Mouse (Mus musculus): ENCODE measurements at regions not wholly inside any gene's neighbourhood (a gene's known extent, or its start where the extent isn't known, plus 50 kb on each side); places are given as distances from the start of the nearest gene placed in this dataset.
"Not testable (repeated sequence)": the region's sequence is repeated elsewhere in the genome, so short reads cannot be mapped to it uniquely, and the experiment has no call there.

- no peaks in the 10 kb centered on the region for H3K9me3 ChIP-seq (replicated peaks)
- ATAC-seq (ENCODE audit: low read depth): no peak
- no peak overlapping the region for H3K9ac ChIP-seq
- H3K27me3 ChIP-seq: no peaks in the 10 kb centered on the region
- H3K27ac ChIP-seq: no peak overlapping the region
- H3K4me3 ChIP-seq (replicated peaks): no peak overlapping the region
- 54% methylated on average over 2 of the region's 2 CpGs for WGBS (ENCODE audit: insufficient replicate concordance)
- DNase-seq: no peak
- H3K36me3 ChIP-seq: no peaks in the 10 kb centered on the region
- no peaks in the 10 kb centered on the region for H3K4me1 ChIP-seq (replicated peaks)
- H3K4me2 ChIP-seq: no peak overlapping the region
Measured at GRCm38 (mm10) chr16:12811088-12811487, 298.4 kb upstream of the Ercc4 start.

- WGBS (ENCODE audit: insufficient replicate concordance): 60% methylated on average over 6 of the region's 6 CpGs
- Histone ChIP-seq H3K27me3 (no peaks in the 10 kb centered on the region), H3K4me1 (replicated peaks) (no peaks in the 10 kb centered on the region), H3K36me3 (no peaks in the 10 kb centered on the region), H3K4me3 (replicated peaks) (no peak overlapping the region), H3K9me3 (replicated peaks) (no peaks in the 10 kb centered on the region), H3K4me2 (no peak overlapping the region), H3K9ac (no peak overlapping the region), H3K27ac (no peak overlapping the region)
- DNase-seq (no peak), ATAC-seq (ENCODE audit: low read depth) (no peak)
Measured at GRCm38 (mm10) chr16:12824646-12825045, 284.8 kb upstream of the Ercc4 start.

GRCm38 (mm10) chr16:12826222-12826621 lies 283.3 kb upstream of the Ercc4 start:
- no peaks in the 10 kb centered on the region for H3K9me3 ChIP-seq (replicated peaks)
- WGBS (ENCODE audit: insufficient replicate concordance): 27% methylated on average over 8 of the region's 8 CpGs
- ATAC-seq (ENCODE audit: low read depth): no peak

DNA sequence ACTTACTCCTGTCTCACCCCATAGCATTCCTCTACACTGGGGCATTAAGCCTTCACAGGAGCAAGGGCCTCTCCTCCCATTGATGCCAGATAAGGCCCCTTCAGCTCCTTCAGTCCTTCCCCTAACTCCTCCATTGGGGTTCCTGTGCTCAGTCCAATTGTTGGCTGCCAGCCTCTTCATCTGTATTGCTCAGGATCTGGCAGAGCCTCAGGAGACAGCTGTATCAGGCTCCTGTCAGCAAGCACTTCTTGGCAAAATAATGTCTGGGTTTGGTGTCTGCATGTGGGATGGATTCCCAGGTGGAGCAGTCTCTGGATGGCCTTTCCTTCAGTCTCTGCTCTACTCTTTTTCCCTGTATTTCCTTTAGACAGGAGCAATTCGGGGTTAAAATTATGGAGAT lies 278.2 kb upstream of the Ercc4 start:
- not testable (repeated sequence) for H3K9ac ChIP-seq; H3K9me3 ChIP-seq (replicated peaks); H3K36me3 ChIP-seq; H3K4me3 ChIP-seq (replicated peaks); H3K27ac ChIP-seq; ATAC-seq (ENCODE audit: low read depth); H3K4me2 ChIP-seq; DNase-seq; H3K27me3 ChIP-seq; H3K4me1 ChIP-seq (replicated peaks)
- 19% methylated on average over 1 of the region's 1 CpGs for WGBS (ENCODE audit: insufficient replicate concordance)

More at GRCm38 (mm10) chr16:12826222-12826621, 283.3 kb upstream of the Ercc4 start:
- Histone ChIP-seq H3K4me2 (no peak overlapping the region), H3K4me1 (replicated peaks) (no peaks in the 10 kb centered on the region), H3K4me3 (replicated peaks) (no peak overlapping the region), H3K9ac (no peak overlapping the region), H3K36me3 (no peaks in the 10 kb centered on the region), H3K27ac (no peak overlapping the region), H3K27me3 (no peaks in the 10 kb centered on the region)
- DNase-seq: no peak

DNA sequence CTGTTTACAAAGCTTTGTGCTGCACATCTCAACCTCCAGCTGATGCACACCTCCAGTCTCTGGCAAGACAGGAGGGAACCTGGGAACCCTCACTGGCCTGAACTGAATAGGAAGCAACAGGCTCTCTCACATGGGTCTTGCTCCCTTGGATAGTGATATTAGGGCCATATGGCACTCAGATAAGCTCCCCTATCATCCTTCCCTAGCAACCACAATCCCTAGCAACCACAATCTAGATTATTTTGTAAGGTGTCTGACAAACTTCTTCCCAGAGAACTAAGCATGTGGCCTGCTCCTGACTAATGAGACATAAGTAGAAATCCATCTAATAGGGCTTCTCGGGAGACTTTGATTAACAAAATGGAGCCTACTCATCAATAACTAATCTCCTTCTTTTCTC lies 253.1 kb upstream of the Ercc4 start:
- Histone ChIP-seq H3K9me3 (replicated peaks) (no peaks in the 10 kb centered on the region), H3K4me2 (no peak overlapping the region), H3K4me3 (replicated peaks) (no peak overlapping the region), H3K4me1 (replicated peaks) (no peaks in the 10 kb centered on the region), H3K27me3 (no peaks in the 10 kb centered on the region), H3K27ac (no peak overlapping the region), H3K9ac (no peak overlapping the region), H3K36me3 (no peaks in the 10 kb centered on the region)
- 63% methylated on average over 1 of the region's 1 CpGs for WGBS (ENCODE audit: insufficient replicate concordance)
- DNase-seq (no peak), ATAC-seq (ENCODE audit: low read depth) (no peak)

DNA sequence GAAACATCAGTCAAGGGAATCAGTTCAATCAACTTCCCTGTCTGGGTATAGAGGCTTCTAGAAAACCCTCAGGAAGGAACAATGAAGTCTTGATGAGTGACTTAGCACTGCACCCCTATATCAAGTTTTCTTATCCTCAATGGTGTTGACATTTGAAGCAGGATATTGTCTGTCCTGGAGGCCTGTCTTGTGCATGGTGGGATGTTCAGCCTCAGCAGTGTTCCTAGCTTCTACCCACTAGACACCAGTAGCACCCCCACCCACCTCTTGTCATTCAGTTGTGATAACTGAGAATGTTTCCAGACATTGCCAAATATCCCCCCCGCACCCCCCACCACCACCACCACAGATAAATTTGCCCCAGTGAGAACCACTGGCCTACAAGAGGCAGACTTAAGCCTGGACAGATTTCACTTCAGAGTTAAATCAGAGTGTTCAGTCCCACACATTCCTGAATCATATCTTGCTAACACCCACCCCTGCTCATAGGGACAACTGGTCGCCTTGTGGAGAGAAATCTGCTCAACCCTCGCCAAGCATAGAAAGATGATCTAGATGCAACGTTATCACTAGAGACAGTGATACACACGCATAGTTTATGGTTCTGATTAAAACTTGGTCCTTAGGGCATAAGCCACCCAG lies 249.6 kb upstream of the Ercc4 start:
- ATAC-seq (ENCODE audit: low read depth) (no peak), DNase-seq (no peak)
- Histone ChIP-seq H3K4me1 (replicated peaks) (no peaks in the 10 kb centered on the region), H3K27ac (no peak overlapping the region), H3K27me3 (no peaks in the 10 kb centered on the region), H3K9ac (no peak overlapping the region), H3K36me3 (no peaks in the 10 kb centered on the region), H3K9me3 (replicated peaks) (no peaks in the 10 kb centered on the region), H3K4me2 (no peak overlapping the region), H3K4me3 (replicated peaks) (no peak overlapping the region)
- WGBS (ENCODE audit: insufficient replicate concordance): 53% methylated on average over 5 of the region's 5 CpGs

DNA sequence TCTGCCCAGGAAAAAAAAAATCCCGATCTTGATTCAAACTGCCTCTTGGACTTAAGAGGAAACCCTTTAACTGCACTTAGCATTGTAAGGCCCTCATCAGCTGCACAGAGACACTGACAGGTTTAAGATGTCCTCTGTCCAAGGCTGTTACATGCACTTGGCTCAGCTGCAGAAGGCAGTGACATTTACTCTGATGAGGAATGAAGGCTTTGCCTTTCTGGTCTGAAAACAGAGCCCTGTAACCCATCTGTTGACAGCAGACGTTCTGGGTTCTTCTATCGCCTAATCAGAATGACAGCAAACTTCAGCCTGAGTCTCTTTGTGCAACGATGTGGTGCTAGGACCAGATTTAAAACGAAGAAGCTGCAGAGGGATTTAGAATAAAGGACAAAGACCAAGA lies 246.9 kb upstream of the Ercc4 start:
- 67% methylated on average over 5 of the region's 5 CpGs for WGBS (ENCODE audit: insufficient replicate concordance)
- Histone ChIP-seq H3K9ac (no peak overlapping the region), H3K27ac (no peak overlapping the region), H3K36me3 (no peaks in the 10 kb centered on the region), H3K27me3 (no peaks in the 10 kb centered on the region), H3K4me2 (no peak overlapping the region), H3K9me3 (replicated peaks) (no peaks in the 10 kb centered on the region), H3K4me1 (replicated peaks) (no peaks in the 10 kb centered on the region), H3K4me3 (replicated peaks) (no peak overlapping the region)
- no peak for DNase-seq
- ATAC-seq (ENCODE audit: low read depth): no peak

- not testable (repeated sequence) for DNase-seq; H3K4me3 ChIP-seq (replicated peaks); H3K27ac ChIP-seq; H3K36me3 ChIP-seq; H3K4me2 ChIP-seq; ATAC-seq (ENCODE audit: low read depth); H3K9me3 ChIP-seq (replicated peaks); H3K4me1 ChIP-seq (replicated peaks); H3K9ac ChIP-seq; H3K27me3 ChIP-seq
- WGBS (ENCODE audit: insufficient replicate concordance): 47% methylated on average over 5 of the region's 5 CpGs
Measured at GRCm38 (mm10) chr16:12878326-12878725, 231.2 kb upstream of the Ercc4 start.

DNA sequence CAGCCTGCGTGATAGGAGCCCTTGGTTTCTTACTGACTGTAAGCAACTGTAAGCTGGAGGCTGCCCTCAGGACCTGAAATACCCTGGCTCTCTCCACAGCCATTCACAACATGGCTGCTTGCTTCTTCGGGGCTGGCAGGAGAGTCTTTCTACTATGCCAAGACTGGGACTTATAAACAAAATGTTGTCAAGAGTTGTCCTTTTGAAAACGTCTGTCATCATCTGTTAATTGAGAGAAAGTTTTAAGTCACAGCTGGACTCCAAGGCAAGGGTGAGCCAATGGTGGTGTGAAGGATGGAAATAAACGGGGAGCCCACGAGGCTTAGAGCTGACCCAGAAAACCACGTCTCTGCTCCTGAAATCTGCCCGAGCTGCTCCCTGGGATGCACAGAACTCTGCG lies 229.5 kb upstream of the Ercc4 start:
- no peak overlapping the region for H3K9ac ChIP-seq
- no peaks in the 10 kb centered on the region for H3K27me3 ChIP-seq
- ATAC-seq (ENCODE audit: low read depth) (no peak), DNase-seq (no peak)
- 65% methylated on average over 8 of the region's 8 CpGs for WGBS (ENCODE audit: insufficient replicate concordance)
- H3K4me2 ChIP-seq: no peak overlapping the region
- H3K27ac ChIP-seq: no peak overlapping the region
- no peaks in the 10 kb centered on the region for H3K4me1 ChIP-seq (replicated peaks)
- no peaks in the 10 kb centered on the region for H3K9me3 ChIP-seq (replicated peaks)
- no peak overlapping the region for H3K4me3 ChIP-seq (replicated peaks)
- H3K36me3 ChIP-seq: no peaks in the 10 kb centered on the region

- DNase-seq (no peak), ATAC-seq (ENCODE audit: low read depth) (no peak)
- H3K27me3 ChIP-seq: no peaks in the 10 kb centered on the region
- no peak overlapping the region for H3K9ac ChIP-seq
- 68% methylated on average over 7 of the region's 7 CpGs for WGBS (ENCODE audit: insufficient replicate concordance)
- no peak overlapping the region for H3K27ac ChIP-seq
- H3K4me3 ChIP-seq (replicated peaks): no peak overlapping the region
- no peak overlapping the region for H3K4me2 ChIP-seq
- no peaks in the 10 kb centered on the region for H3K4me1 ChIP-seq (replicated peaks)
- H3K36me3 ChIP-seq: no peaks in the 10 kb centered on the region
- H3K9me3 ChIP-seq (replicated peaks): no peaks in the 10 kb centered on the region
Measured at GRCm38 (mm10) chr16:12880481-12880880, 229.0 kb upstream of the Ercc4 start.

- 33% methylated on average over 1 of the region's 1 CpGs for WGBS (ENCODE audit: insufficient replicate concordance)
- Histone ChIP-seq H3K36me3 (no peaks in the 10 kb centered on the region), H3K9me3 (replicated peaks) (no peaks in the 10 kb centered on the region), H3K4me2 (no peak overlapping the region), H3K4me1 (replicated peaks) (no peaks in the 10 kb centered on the region), H3K27me3 (no peaks in the 10 kb centered on the region), H3K4me3 (replicated peaks) (no peak overlapping the region), H3K27ac (no peak overlapping the region), H3K9ac (no peak overlapping the region)
- no peak for DNase-seq
- ATAC-seq (ENCODE audit: low read depth): no peak
Measured at GRCm38 (mm10) chr16:12882690-12883089, 226.8 kb upstream of the Ercc4 start.

GRCm38 (mm10) chr16:12884556-12884955 lies 224.9 kb upstream of the Ercc4 start:
- no peaks in the 10 kb centered on the region for H3K27me3 ChIP-seq
- H3K9me3 ChIP-seq (replicated peaks): no peaks in the 10 kb centered on the region
- DNase-seq (no peak), ATAC-seq (ENCODE audit: low read depth) (no peak)
- H3K27ac ChIP-seq: no peak overlapping the region
- no peak overlapping the region for H3K9ac ChIP-seq
- H3K4me2 ChIP-seq: no peak overlapping the region
- no peaks in the 10 kb centered on the region for H3K36me3 ChIP-seq
- WGBS (ENCODE audit: insufficient replicate concordance): 28% methylated on average over 3 of the region's 3 CpGs
- H3K4me3 ChIP-seq (replicated peaks): no peak overlapping the region
- no peaks in the 10 kb centered on the region for H3K4me1 ChIP-seq (replicated peaks)
